Mouse (Mus musculus): Measurements from ENCODE around the gene Msrb2.

DNA sequence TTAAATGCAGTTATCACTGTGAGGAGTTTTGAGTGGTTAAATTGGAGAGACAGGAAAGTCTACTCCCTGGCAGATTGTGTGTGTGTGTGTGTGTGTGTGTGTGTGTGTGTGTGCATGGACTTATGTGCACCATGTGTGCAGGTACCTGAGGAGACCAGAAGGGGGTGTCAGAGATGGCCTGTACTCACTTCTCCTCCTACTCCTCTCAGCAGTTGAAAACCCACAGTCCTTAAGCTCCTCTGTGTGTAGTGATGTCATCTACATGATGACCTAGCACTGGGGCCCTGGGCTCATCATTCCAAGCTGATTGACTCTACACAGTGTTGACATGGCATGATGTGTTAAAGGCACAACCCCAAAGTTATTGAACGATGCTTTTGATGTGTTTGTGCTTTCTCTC is 11.0 kb downstream of the Msrb2 start:
- TF ChIP-seq POLR2A (IDR thresholded peaks at IDR 0.05; ENCODE audit: low read depth, low read length) = no peak
- no peak for TF ChIP-seq CTCF (IDR thresholded peaks at IDR 0.05; ENCODE audit: extremely low read depth, insufficient read depth, insufficient read length, insufficient replicate concordance)
